Mouse (Mus musculus): ENCODE measurements at regions not wholly inside any gene's neighbourhood (a gene's known extent, or its start where the extent isn't known, plus 50 kb on each side); places are given as distances from the start of the nearest gene placed in this dataset.

DNA sequence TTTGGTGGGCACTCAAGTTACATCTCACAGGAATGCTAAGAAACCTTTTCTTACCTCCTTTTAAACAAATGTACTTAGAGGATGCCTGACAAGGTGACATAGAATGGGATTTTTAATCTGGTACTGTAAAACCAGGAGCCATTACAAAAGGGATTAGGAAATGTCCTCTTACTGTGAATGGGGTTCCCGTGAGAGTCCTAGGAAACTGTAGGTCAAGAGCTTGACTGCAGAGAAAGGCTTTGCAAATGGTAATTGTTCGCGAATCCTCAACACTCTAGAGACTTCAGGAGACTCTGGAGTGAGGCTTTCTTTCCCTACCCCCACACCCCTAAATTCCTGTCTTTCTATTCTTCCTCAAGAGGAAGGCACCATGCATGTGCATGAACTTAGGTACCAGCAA, 242.7 kb upstream of the Gadl1 start:
- DNase-seq (ENCODE audit: low read depth, low spot score), result no peak

DNA sequence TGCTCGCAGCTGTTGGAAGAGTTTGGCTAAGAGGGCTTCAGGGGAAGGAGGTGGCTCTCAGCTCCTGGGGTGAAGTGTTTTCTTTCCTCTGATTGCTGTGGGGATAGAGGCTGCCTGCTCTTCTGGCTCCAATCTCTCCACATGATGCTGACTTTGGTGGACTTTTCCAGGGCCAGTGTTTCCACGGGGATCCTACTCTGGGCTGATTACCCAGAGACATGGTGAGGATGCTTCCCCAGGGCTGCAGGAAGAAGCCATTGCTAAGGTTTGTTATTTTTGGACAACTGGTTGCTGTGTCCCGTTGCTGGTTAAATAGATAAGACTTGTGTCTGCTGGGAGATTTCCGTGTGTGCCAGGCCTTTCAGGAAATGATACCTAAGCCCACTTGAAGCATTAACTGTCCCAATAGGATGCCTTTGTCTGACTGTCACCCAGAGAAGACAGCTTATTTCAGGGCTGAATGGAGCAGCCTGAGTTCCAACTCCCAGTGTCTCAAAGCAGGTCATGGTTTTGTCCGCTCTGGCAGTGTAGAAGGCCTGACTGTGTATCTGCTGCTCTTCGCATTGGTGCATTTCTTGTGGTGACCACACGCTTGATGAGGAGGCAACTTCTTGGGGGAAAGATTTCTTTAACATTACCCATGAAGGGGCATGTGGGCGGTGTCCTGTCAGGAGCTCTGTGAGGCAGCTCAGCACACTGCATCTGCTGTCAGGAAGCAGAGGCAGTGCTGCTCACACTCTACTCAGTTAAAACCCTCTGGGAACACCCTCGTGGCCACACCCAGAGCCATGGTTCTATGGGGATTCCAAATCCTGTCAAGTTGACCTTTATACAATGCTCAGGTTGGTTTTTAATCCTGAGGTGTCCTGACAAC, 228.3 kb upstream of the Gadl1 start:
- DNase-seq (ENCODE audit: low read depth, low spot score), result no peak

GRCm38 (mm10) chr9:115681841-115682240, 227.4 kb upstream of the Gadl1 start:
- DNase-seq (ENCODE audit: low read depth, low spot score), result no peak

DNA sequence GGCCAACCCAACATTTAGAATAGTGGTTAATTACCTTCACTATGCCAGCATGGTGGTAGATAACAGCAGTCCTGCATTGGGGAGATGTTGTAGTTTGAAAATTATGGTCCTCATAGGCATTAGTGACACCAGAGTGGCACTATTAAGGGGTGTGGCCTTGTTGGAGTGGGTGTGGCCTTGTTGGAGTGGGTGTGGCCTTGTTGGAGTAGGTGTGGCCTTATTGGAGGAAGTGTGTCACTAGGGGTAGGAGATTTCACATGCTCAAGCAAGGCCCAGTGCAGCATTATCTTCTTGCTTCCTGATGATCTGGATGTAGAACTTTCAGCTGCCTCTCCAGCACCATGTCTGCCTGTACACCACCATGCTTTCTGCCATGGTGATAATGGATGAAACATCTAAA, 225.3 kb upstream of the Gadl1 start:
- DNase-seq (ENCODE audit: low read depth, low spot score), result no peak

GRCm38 (mm10) chr9:115686605-115687004, 222.7 kb upstream of the Gadl1 start:
- DNase-seq (ENCODE audit: low read depth, low spot score), result no peak

- no peak for DNase-seq (ENCODE audit: low read depth, low spot score)
These were observed 216.4 kb upstream of the Gadl1 start for GRCm38 (mm10) chr9:115692837-115693236.

DNA sequence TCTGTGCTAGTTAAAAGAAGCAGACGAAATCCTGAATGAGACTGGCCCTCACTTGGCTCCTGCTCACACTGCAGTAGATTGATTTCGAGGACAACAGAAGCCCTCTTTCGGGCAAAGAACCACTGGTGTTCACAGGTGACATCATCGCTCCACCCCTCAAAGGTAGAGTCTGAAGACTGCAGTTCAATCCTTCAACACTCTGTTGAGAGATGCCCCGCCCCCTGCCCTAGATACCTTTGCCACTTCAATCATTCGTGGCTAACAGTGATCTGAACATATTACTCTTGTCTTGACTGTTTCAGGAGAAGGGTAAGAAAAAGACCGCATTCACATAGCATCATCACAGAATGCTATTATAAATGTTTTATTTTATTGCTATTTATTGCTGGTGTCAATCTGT, 205.5 kb upstream of the Gadl1 start:
- no peak for DNase-seq (ENCODE audit: low read depth, low spot score)

- DNase-seq (ENCODE audit: low read depth, low spot score), result no peak
These were observed 205.0 kb upstream of the Gadl1 start for GRCm38 (mm10) chr9:115704249-115704648.

GRCm38 (mm10) chr9:115705761-115706160, 203.5 kb upstream of the Gadl1 start:
- DNase-seq (ENCODE audit: low read depth, low spot score), result no peak

DNA sequence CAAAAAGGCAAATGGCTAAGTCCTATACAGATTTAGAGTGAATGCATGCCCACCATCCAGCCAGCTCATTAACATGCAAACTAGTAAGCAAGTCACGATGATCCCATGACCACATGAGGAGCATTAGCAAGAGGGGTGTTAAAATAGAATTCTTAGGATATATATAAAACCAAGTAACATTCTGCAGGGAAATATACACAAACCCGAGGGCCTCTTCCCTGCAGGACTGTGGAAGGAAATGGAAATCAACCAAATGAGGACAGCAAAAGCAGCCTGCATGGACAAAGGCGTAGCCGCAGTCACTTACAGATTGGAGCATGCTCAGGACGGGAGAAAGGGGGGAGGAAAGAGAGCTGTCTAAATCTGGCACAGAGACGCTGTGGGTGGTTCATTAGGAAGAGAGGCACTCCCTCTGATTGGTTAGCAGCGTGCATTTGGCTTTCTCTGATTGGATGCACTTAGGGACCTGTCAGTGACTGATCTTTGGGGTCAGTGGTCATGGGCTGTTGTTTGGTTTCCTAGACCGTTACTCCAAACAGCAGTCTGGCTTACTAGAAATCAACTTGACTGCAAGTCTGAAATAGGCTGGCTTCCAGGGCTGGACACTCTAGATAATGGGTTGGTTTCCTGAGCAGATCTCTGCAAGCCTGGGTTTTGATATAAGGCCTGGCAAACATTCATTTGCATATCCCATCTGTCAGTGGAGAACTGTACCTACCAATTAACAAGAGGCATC, 200.9 kb upstream of the Gadl1 start:
- no peak for DNase-seq (ENCODE audit: low read depth, low spot score)

- no peak for DNase-seq (ENCODE audit: low read depth, low spot score)
These were observed 199.1 kb upstream of the Gadl1 start for GRCm38 (mm10) chr9:115710039-115710739.

DNA sequence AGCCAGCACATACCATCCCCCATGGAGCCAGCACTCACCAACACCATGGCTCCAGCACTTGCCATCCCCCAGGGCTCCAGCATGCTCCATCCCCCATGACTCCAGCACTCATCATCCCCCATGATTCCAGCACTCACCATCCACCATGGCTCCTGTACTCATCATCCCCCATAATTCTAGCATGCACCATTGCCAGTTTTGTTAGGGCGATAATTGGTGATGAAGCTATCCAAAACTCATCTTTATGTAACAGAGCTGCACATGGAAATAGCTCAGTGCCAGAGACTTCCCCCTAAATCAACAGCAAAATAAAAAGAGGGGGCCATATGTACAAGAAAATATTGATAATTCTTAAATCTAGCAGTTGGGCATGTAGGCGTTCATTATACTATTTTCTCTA, 188.9 kb upstream of the Gadl1 start:
- no peak for DNase-seq (ENCODE audit: low read depth, low spot score)

- DNase-seq (ENCODE audit: low read depth, low spot score), result no peak
These were observed 188.4 kb upstream of the Gadl1 start for GRCm38 (mm10) chr9:115720841-115721240.

DNA sequence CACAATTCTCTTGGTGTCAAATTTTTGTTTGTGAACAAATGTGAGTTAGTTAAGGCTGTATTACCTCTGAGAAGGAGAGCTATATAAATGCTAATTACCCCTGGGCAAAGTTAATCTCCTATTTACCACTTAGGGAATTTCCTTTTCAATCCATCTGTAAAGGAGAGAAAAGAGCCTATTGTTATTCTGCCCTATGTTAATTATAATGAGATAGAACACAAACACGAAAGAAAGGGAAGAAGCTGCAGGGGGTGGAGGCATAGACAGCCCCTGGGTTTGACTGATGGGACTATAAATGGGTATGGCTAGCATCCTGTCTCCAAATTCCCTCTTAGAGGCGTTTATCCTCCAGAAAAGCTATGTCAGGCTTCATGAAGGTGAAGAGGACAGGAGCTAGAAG, 185.2 kb upstream of the Gadl1 start:
- DNase-seq (ENCODE audit: low read depth, low spot score), result no peak

DNA sequence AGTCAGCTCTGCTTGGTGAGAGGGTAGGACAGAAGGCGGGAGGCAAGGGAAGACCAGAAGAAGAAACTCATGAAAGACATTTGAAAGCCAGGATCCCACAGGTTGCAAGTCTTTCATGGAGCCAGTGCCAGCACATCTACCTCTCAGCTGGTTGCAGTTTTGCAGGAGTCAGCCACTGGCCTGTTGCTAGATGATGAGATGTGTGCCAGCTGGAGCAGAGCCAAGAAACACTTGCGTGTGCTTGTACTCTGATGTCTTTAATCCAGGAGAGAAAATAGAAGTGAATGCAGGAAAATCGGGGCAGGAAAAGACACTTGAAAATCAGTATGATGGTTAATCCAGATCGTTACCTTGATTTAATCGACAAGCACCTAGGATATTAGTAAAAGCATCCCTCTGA, 181.9 kb upstream of the Gadl1 start:
- no peak for DNase-seq (ENCODE audit: low read depth, low spot score)

DNA sequence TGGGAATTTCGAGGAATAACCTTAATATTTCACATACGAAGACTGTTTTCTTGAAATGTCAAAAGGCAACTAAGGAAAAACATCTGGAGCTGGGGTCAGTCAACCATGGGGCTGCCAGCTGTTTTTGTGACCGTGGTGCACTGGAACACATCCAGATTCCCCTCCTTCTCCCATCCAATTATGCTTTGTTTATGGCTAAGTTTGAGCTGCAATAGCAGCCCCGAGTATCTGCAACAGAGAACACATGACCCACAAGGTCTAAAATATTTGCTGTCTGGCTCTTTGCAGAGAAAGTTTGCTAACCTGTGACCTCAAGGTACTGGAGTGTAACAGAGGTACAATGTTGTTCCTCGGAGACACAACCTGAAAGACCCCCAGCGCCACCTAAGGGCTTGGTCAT, 177.7 kb upstream of the Gadl1 start:
- DNase-seq (ENCODE audit: low read depth, low spot score), result no peak

DNA sequence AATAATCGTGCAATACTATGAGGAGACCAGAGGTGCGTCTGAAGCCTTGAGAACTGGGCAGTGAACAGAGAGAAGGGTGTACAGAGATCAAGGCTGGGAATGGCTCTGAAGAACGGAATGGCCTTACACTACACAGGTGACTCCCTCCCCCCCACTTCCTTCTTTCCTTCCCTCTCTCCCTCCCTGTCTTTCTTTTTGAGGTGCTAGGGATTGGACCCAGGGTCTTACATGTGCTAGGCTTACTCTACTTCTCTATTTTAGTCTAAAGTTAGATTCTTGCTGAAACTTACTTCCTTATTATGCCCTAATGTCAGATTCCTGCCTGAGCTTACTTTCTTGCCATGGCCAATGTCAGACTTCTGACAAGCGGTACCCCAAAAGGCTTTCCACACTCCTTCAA, 176.2 kb upstream of the Gadl1 start:
- DNase-seq (ENCODE audit: low read depth, low spot score), result no peak

DNA sequence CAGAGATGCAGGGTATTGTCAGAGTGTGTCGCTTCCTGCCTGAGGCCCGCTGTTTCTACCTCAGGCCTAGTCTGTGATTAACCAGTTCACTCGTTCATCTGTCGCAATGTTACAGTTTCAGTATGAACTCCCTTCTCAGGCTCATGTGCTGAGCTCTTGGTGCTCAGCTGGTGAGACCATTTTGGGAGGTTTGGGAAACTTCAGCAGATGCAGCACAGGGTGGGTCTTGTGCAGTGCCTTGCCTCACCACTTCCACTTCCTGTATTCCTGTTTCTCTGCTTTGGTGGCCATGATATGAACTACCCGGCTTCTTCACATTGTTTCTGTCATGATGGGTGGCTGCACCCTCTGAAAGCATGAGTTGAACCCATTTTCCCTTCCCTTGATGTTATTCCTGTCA, 169.3 kb upstream of the Gadl1 start:
- no peak for DNase-seq (ENCODE audit: low read depth, low spot score)

GRCm38 (mm10) chr9:115746436-115746835, 162.8 kb upstream of the Gadl1 start:
- no peak for DNase-seq (ENCODE audit: low read depth, low spot score)

DNA sequence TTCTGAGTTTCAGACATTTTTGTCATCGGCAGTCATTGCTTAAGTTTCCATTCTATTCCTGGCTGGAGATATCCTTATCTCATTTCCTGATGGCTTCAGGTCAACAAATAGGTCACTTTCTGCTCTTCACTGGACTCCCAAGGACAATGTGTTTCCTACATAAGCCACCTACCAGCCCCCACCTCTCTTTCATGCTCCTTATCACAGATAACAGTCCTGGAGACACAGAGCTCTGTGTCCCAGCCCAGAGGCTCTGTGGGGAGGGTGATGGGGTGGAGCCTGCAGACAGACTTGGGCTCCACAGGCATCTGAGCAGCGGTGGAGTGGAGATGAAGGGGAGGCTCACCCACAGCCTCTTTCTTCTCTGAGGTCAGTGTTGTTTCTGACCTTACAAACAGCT, 148.8 kb upstream of the Gadl1 start:
- DNase-seq (ENCODE audit: low read depth, low spot score), result no peak

GRCm38 (mm10) chr9:115764136-115764535, 145.1 kb upstream of the Gadl1 start:
- no peak for DNase-seq (ENCODE audit: low read depth, low spot score)

DNA sequence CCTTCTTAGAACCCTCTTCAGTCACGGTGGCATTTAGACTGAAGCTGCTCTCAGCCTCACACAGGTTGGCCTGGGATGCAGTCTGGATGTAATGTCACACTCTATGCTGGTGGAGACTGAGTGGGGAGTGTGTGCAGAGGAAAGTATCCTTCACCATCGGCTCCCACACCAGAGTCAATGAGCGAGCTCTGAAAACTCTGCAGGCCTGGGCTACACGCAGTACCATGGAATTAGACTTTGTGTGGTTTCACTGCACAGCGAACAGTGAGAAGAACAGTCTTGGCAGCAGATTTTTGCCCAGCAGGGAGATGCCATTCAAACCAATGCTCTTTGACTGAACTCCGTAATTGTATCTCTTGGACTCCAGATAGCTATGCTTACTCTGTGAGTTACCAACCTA, 142.8 kb upstream of the Gadl1 start:
- no peak for DNase-seq (ENCODE audit: low read depth, low spot score)

DNA sequence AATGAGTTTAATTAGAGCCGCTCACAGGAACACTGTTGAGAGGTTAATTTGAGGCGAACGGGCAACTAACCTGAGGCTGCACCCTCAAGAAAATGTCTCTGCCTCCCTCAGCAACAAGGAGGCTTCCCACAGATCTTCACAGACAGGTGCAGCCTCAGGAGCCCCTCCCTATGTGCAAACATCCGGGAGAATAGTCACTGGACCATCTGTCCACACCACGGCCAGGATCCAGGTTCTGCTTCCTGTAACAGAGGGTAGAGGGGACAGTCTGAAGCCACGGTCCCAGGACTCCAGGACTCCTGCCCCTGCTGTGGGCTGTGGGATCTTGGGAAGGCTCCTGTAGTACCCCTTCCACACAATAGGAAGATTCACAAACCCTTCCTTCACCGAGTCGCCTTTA, 134.1 kb upstream of the Gadl1 start:
- no peak for DNase-seq (ENCODE audit: low read depth, low spot score)

Measured in telencephalon, adult 2 months (tissue).